Mouse (Mus musculus) liver, postnatal 0 days (tissue): Measurements from ENCODE around the gene Drc7. TPM values are rescaled to one million over a fixed set of nuclear protein-coding genes. Genes with fewer than 3 reads are reported as not detected.

Experiments
- ATAC-seq: fragments of 200-750 bp; cut with Nextera tagmentation; 2 replicates; pipeline ENCODE4 v1.8.0; 2017; ENCODE audit warnings: mild to moderate bottlenecking, moderate library complexity
- DNase-seq: peaks from one replicate; pipeline ENCODE4 v3.0.0-alpha.2; 2016
- H3K27ac ChIP-seq: fragments of 300-500 bp; sonication (generic); 2 replicates; pipeline ENCODE4 v1.5.1; 2014; ENCODE audit warnings: antibody characterized with exemption, moderate library complexity, mild to moderate bottlenecking, low read depth
- H3K27me3 ChIP-seq: fragments of 300-500 bp; sonication (generic); 2 replicates; pipeline ENCODE4 v1.6.1; 2014; ENCODE audit warnings: low read length, control low read depth, mixed read lengths; ENCODE audit not compliant: insufficient read depth
- H3K36me3 ChIP-seq: fragments of 300-500 bp; sonication (generic); replicated peaks from 2 replicates; pipeline ENCODE4 v1.6.1; 2014; ENCODE audit warnings: mild to moderate bottlenecking, control low read depth, low read length, moderate library complexity, mixed read lengths; ENCODE audit not compliant: insufficient read depth
- H3K4me1 ChIP-seq: fragments of 300-500 bp; sonication (generic); 2 replicates; pipeline ENCODE4 v1.6.1; 2014; ENCODE audit warnings: antibody characterized with exemption, mild to moderate bottlenecking, control low read depth; ENCODE audit not compliant: insufficient read depth
- H3K4me2 ChIP-seq: fragments of 300-500 bp; sonication (generic); 2 replicates; pipeline ENCODE4 v1.6.1; 2014; ENCODE audit warnings: low read depth, mild to moderate bottlenecking, low read length, moderate library complexity, mixed read lengths
- H3K4me3 ChIP-seq: fragments of 300-500 bp; sonication (generic); 2 replicates; pipeline ENCODE4 v1.5.1; 2014; ENCODE audit warnings: low read depth, low read length
- H3K9ac ChIP-seq: fragments of 300-500 bp; sonication (generic); replicated peaks from 2 replicates; pipeline ENCODE4 v1.6.1; 2014; ENCODE audit warnings: mild to moderate bottlenecking, moderate library complexity
- H3K9me3 ChIP-seq: fragments of 300-500 bp; sonication (generic); 2 replicates; pipeline ENCODE4 v1.6.1; 2016; ENCODE audit warnings: mild to moderate bottlenecking, control low read depth, low read length, mixed read lengths
- CTCF ChIP-seq: sonication (generic); IDR thresholded peaks from 2 replicates; pipeline ENCODE4 v1.5.1; 2016; ENCODE audit warnings: antibody characterized with exemption, low read depth
- EP300 ChIP-seq: IDR thresholded peaks from 2 replicates; pipeline ENCODE4 v1.6.1; 2016; ENCODE audit warnings: antibody characterized with exemption, low read depth, mild to moderate bottlenecking
- WGBS: fragments of 180-500 bp; shearing (Covaris S2); extraction: QIAGEN DNeasy Blood & Tissue Kit; methylation state at CpG from one replicate; pipeline ENCODE4 v1.1.7; 2014; ENCODE audit not compliant: insufficient replicate concordance; 5-methylcytosine and 5-hydroxymethylcytosine counted together
- polyA plus RNA-seq: library from polyadenylated mRNA; unstranded; fragments of >200 nt; fragmentation: Nextera tagmentation; extraction: Ambion mirVana; gene quantifications from 2 replicates; pipeline ENCODE4 v1.2.1, GENCODE M21; 2015

Gene Drc7
- polyA plus RNA-seq, 1 experiment from 2014 or later, result 0.28 TPM

DNA sequence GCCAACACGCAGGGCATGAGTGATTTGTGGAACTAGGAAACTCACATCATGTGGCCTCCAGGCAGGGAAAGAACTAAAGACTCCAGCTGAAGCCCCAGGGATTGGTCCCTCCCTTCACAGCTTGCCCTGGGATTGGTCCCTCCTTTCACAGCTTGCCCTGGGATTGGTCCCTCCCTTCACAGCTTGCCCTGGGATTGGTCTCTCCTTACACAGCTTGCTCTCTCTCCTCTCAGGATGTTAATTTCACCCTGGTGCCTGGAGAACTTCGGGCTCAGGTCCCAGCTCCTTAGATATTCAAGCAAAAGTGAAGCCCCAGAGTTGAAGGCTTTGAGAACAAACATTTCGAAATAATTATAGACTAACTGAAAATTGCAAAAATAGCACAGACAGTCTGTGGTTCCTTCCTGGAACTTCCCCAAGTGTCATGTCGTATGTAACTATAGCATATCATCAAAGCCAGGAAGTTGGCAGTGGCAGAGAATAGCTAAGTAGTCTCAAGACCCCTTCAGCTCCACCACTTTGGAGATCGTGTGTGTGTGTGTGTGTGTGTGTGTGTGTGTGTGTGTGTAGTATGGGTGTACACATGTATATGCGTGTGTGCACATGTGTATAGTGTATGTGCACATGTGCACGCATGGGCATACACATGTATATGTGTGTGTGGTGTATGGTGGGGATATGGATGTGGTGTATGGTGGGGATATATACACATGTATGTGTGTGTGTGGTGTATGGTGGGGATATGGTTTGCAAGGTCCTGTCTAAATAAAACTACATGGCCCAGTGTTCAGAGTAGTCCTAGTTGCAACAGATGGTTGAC, 17.6 kb upstream of the Drc7 start:
- Histone ChIP-seq H3K27ac (peak overlapping the region; percentile 51), H3K9me3 (no peaks in the 10 kb centered on the region), H3K9ac (no peak overlapping the region), H3K27me3 (no peaks in the 10 kb centered on the region), H3K4me2 (no peak overlapping the region), H3K4me1 (peaks cover 24% of the 10 kb centered on the region), H3K36me3 (no peaks in the 10 kb centered on the region), H3K4me3 (no peak overlapping the region)
- 39% methylated on average over 7 of the region's 7 CpGs for WGBS
- DNase-seq (peak; percentile 58), ATAC-seq (peak; percentile 90)
- no peak for TF ChIP-seq CTCF
- TF ChIP-seq EP300, result peak; percentile 26; the same call in 1 of the 2 replicates

DNA sequence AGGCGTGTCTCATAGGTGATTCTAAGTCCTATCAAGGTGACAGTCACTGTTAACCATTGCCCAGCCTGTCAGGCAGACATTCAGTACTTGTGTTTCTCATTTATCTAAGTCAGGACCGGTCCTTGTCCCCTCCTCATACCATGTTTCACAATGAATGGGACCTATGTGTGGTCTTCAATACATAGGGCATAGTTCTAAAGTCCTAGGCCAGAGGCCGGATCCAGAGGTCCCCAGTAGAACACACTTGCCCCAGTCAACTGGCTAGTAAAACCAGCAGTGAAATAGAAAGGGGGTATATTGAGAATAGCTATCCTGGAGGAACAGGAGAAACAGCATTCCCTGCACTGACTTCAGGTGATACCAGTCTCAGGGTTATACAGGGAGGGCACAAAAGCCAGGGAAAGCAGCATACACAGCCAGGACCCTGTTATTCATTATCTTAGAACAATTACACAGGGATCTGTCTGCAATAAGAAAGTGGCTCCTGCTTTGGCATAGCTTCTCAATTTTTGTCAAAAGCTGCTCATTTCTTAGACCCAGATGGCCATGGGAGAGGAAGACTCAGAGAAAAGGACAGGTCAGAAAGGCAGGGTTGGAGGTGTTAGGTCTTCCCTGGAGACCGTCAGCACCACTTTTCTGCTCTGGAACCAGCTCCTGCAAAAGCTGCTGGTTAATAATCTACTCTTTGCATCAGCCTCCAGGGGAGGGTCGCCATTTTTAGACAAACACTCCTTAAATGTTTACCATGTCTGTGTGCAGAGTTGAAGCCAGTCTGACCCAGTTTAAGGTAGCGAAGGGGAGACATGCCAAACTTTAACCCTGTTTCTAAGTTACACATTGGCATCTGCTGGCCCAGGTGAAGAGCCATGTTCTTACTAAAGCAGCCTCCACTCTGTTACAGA, 12.8 kb upstream of the Drc7 start:
- H3K4me1 ChIP-seq, result peaks cover 26% of the 10 kb centered on the region
- peak overlapping the region; percentile 38 for H3K4me2 ChIP-seq
- TF ChIP-seq EP300, result no peak
- TF ChIP-seq CTCF, result no peak
- H3K36me3 ChIP-seq, result no peaks in the 10 kb centered on the region
- H3K27me3 ChIP-seq, result no peaks in the 10 kb centered on the region
- ATAC-seq (peak; percentile 75), DNase-seq (no peak)
- no peaks in the 10 kb centered on the region for H3K9me3 ChIP-seq
- WGBS, result 56% methylated on average over 6 of the region's 6 CpGs
- no peak overlapping the region for H3K4me3 ChIP-seq
- peak overlapping the region; percentile 80 for H3K27ac ChIP-seq
- no peak overlapping the region for H3K9ac ChIP-seq

DNA sequence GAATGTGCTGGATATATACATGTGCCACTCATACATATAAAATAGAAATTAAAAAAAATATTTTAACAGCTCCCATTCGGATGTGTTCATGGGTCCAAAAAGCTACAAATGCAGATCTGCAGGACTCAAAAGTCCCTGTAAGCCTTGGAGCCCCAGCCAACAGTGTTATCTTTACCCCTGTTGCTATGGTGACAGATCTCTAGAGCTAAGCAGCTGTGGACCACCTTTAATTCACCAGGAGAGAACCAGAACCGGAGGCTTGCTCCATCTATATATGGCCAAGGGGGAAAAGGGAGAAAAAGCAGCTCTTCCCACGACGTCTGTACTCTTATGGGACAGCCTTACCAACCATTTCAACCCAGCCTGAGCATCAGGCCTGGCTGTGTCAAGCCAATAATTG, 10.1 kb upstream of the Drc7 start:
- Histone ChIP-seq H3K27ac (no peak overlapping the region), H3K4me2 (no peak overlapping the region), H3K9me3 (no peaks in the 10 kb centered on the region), H3K4me3 (no peak overlapping the region), H3K27me3 (no peaks in the 10 kb centered on the region), H3K4me1 (peaks cover 16% of the 10 kb centered on the region; the same call in 1 of the 2 replicates), H3K36me3 (no peaks in the 10 kb centered on the region), H3K9ac (no peak overlapping the region)
- TF ChIP-seq EP300 (no peak), CTCF (no peak)
- ATAC-seq (no peak), DNase-seq (no peak)
- WGBS, result 69% methylated on average over 4 of the region's 4 CpGs

DNA sequence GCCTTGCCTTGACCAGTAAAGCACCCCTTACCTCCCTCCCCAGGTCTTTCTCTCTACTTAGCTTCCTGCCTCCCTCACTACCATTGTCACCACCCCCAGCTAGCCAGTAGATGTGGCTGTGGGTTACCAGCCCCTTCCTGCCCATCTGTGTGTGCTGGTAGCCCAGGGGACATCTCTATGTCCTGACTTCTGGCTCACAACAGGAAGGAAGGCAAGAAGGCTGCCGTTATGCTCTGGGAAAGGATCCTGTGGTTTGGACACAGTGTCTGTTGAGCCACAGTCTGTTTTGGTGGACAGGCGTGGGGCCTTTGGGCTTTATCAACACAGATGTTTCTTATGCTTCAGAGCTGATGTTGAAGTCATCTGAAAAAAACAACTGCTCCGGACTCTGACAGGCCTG, 7.9 kb upstream of the Drc7 start:
- DNase-seq (peak; percentile 39), ATAC-seq (peak; percentile 57)
- TF ChIP-seq EP300 (no peak), CTCF (no peak)
- H3K4me2 ChIP-seq, result no peak overlapping the region
- no peaks in the 10 kb centered on the region for H3K9me3 ChIP-seq
- peaks cover 12% of the 10 kb centered on the region; the same call in 1 of the 2 replicates for H3K4me1 ChIP-seq
- 30% methylated on average over 3 of the region's 3 CpGs for WGBS
- no peaks in the 10 kb centered on the region for H3K36me3 ChIP-seq
- H3K27me3 ChIP-seq, result no peaks in the 10 kb centered on the region
- H3K9ac ChIP-seq, result no peak overlapping the region
- peak overlapping the region; percentile 75 for H3K27ac ChIP-seq
- H3K4me3 ChIP-seq, result no peak overlapping the region

DNA sequence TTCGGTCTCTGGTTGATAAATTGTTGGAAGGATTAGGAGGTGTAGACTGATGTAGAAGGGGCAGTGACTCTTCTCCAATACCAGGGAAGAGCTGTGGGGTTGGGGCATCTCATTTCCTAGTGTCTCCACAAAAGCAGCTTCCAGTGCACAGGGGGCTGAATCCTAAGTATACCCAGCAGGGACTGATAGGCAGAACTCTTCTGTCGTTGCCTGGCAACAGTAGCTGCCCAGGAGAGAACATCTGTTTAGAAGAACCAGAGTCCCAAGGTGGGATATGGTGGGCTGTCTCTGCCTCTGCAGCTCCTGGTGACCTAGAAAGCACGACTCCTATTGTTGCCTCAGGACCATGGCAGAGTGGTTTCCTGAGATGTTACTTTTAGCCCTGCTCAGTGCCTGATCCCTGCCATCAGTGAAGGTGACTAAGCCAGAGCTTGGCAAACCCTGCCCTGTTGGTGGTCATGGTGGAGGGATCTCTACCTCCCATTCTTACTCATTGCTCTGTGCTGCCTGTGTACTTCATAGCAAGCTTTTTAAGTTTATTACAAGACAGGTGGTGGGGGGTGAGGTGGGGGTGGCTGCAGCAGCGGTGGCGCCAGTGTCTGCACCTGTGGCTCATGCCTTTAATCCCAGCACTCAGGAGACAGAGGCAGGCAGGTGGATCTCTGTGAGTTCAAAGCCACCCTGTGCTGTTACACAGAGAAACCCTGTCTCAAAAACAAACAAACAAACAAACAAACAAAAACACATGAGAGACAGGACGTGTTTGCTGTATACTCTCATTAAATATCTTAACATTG, 6.8 kb upstream of the Drc7 start:
- Histone ChIP-seq H3K4me3 (no peak overlapping the region), H3K27me3 (no peaks in the 10 kb centered on the region), H3K27ac (peak overlapping the region; percentile 75), H3K4me1 (peaks cover 6% of the 10 kb centered on the region; the same call in 1 of the 2 replicates), H3K9me3 (no peaks in the 10 kb centered on the region), H3K4me2 (no peak overlapping the region), H3K9ac (no peak overlapping the region), H3K36me3 (no peaks in the 10 kb centered on the region)
- TF ChIP-seq CTCF, result no peak
- no peak for TF ChIP-seq EP300
- WGBS, result 64% methylated on average over 6 of the region's 6 CpGs
- ATAC-seq, result no peak
- DNase-seq, result no peak
